Mouse (Mus musculus) frontal cortex, adult (tissue): ENCODE measurements around the gene Slc10a7.
"Not testable (repeated sequence)": the region's sequence is repeated elsewhere in the genome, so short reads cannot be mapped to it uniquely, and the experiment has no call there.

ENCODE experiments used
- ATAC-seq: cut with Nextera tagmentation; 2 replicates; pipeline ENCODE4 v1.9.2; 2017; ENCODE audit warnings: mild to moderate bottlenecking, moderate library complexity, mixed read lengths; ENCODE audit not compliant: low TSS enrichment

Gene Slc10a7

DNA sequence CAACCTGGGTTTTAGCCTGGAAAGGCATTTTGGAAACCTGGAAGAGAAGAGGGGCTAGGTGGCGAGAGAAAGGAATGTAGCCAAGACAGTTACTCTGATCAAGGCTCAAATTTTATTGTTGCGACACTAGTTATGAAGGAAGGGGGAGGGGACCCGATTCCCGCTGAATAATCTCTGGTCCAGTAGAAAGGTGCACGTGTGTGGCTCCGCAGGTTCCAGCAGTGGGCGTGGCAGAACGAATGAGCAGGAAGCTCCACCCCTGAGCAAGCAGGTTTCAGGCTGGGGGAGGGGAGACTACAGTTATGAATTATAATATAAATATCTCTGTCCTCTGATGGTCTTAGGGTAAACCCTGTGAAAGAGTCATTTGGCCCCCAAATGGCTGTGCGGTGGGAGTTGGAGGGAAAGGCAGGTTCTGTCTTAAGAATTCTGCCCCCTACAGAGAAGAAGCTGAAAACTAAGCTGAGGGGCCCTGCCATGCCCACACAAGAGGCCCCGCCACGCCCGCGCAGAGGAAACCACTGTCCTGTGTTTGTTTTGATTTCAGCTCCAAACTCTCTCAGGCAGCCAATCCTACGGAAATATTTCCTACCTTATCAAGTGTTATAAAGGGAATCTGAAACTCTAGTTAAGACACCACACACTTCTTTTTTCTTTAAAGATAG lies 36.1 kb downstream of the Slc10a7 start:
- not testable (repeated sequence) for ATAC-seq

GRCm38 (mm10) chr8:78549971-78550751 lies 41.0 kb downstream of the Slc10a7 start:
- ATAC-seq = no peak

- ATAC-seq = no peak
These were observed 41.6 kb downstream of the Slc10a7 start for GRCm38 (mm10) chr8:78550752-78551134.

DNA sequence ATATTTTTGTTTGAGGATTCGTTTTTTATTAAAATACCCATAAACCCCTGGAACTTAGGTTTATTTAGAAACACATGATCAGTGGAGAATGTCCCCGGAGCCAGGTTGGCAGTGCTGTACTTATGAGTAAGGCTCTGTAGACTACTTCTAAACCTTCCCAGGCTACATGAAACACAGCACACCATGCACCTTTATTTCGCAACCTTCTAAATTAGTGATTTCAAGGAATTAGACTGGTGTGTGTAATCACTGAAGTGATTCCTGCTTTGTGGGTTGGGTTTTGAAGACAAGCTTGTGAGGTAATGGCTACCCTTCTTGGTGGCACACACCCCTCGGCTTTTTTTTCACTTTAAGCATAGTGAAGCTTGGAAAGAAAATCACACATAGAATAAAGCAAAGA lies 46.7 kb downstream of the Slc10a7 start:
- ATAC-seq = no peak

GRCm38 (mm10) chr8:78556773-78557434 lies 47.8 kb downstream of the Slc10a7 start:
- ATAC-seq = no peak

GRCm38 (mm10) chr8:78561620-78562019 lies 52.5 kb downstream of the Slc10a7 start:
- ATAC-seq = no peak

- ATAC-seq = no peak
These were observed 54.4 kb downstream of the Slc10a7 start for GRCm38 (mm10) chr8:78563466-78564058.

DNA sequence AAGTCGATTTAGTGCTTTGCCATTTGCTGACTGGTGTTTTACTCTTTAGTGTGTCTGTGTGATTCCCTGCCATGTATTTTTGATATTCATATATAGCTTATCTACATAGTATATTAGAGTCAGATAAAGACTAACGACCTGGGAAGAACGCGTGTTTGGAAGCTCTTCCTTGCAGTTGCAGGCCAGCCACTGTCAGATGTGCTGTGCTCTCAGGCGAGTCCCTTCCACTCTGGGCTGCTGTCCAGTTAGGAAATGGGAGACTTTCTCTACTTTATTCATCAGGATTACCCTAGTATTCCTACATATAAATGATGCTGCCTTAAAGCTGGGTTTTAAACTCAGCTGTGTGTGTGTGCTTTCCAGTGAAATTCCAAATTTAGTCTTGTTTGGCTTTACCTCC lies 55.1 kb downstream of the Slc10a7 start:
- no peak for ATAC-seq

GRCm38 (mm10) chr8:78568196-78568595 lies 59.0 kb downstream of the Slc10a7 start:
- no peak for ATAC-seq

- ATAC-seq = no peak
These were observed 62.4 kb downstream of the Slc10a7 start for GRCm38 (mm10) chr8:78571528-78571927.

- ATAC-seq = no peak
These were observed 65.1 kb downstream of the Slc10a7 start for GRCm38 (mm10) chr8:78574207-78574606.

DNA sequence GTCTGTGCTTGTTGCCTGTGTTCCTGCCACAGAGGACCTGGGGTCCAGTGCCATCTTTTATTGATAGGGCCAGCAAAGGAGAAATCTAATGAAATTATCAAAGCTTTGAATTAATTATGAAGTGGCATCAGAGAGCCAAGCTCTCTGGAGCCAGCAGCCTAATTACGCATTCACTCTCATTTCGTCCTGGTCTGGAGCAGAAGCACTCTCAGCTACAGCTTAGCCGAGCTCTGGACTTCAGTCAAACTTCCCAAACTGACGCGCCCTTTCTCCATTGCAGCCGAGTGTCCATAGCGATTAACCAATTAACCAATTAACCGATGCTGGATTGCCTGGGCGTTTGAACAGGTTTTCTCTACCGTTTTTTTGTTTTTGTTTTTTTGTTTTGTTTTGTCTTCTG lies 68.4 kb downstream of the Slc10a7 start:
- ATAC-seq = no peak

DNA sequence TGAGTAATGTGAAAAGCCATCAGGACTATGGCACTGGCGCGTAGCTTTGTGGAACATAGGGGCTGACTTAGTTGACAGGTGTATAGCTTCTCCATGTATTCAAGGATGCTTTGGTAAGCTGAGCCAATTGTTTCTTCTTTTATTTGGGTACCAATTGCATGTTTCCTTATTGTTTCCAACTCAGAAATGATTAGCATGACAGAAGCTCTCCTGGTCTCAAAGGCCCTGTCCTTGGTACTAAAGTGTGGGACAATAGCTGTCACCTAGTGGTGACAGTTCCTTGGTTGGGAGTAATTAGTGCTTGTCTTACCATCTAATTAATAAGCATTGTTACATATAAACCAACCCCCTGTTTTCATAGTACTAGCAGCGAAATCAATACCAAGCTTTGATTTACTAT lies 68.9 kb downstream of the Slc10a7 start:
- no peak for ATAC-seq

DNA sequence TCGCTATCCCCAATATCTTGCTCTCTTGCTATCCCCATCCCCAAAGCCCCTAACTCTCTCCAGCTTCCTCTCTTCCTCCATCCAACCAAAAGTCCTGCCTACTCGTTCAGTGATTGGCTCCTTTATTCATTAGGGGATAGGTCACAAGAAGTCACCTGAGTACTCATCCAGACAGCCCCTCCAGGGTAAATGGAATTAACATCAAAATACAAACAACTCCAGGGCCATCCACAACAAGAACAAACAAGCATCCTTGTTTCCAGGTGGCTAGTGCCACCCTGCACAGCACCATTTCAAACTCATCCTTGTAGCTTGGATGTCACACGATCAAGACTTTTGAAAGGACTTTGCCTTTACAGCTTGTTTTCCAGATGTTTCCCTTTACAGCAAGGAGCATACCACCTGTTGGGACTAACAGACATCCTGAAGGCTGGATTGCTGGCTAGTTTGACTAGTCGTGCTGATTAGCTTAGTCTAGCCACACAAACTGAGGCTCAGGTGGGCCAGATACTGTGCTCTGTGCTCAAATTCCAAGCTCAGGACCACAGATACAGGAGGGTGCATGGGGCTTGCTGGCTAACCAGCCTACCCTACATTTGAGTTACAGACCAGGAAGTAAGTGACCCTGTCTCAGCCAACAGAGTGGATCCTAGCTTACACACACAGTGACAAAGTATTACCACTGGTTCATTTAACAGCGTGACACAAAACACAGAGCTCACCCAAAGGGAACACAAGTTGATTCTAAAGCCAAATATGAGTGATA lies 75.0 kb downstream of the Slc10a7 start:
- ATAC-seq = no peak

DNA sequence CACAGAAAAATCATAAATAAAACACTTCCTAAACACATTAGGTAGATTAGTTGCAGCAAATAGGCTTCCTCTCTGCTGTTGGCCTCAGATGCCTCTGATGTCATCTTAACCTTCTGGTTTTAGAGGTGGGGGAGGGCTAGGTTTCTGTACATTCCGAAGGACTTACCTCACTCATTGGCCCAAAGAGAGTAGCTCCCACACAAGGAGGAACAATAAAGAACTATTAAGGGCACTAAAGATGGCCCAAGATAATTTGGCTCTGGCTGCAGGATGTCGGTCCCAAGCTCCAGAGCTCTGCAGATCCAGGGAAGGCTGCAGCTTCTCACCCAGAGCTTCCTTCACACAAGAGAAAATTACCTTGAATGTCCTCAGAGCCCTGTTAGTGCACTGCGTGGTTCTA lies 75.7 kb downstream of the Slc10a7 start:
- no peak; the same call in 1 of the 2 replicates for ATAC-seq

- ATAC-seq = no peak
These were observed 86.3 kb downstream of the Slc10a7 start for GRCm38 (mm10) chr8:78595481-78595908.

DNA sequence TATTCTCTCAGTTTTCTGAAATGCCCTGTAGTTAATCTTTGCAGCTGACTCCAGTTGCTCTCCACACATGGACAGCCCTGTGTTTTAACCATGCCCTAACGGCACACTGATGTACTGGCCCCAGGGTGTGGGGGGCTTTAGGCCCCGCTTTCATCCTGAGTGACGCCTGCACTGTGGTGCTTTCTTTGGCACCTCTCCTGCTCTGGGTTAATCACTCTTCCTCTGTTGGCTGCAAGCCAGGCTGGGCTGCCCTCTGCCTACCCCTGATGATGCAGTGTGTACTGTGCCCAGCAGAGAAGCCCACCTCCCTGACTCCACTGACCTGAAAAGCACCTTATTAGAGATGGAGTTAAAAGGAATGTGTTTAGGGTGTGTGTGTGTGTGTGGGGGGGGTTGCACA lies 89.1 kb downstream of the Slc10a7 start:
- ATAC-seq = no peak

GRCm38 (mm10) chr8:78603084-78603483 lies 93.9 kb downstream of the Slc10a7 start:
- ATAC-seq = no peak

- ATAC-seq = no peak
These were observed 95.3 kb downstream of the Slc10a7 start for GRCm38 (mm10) chr8:78604426-78604825.

DNA sequence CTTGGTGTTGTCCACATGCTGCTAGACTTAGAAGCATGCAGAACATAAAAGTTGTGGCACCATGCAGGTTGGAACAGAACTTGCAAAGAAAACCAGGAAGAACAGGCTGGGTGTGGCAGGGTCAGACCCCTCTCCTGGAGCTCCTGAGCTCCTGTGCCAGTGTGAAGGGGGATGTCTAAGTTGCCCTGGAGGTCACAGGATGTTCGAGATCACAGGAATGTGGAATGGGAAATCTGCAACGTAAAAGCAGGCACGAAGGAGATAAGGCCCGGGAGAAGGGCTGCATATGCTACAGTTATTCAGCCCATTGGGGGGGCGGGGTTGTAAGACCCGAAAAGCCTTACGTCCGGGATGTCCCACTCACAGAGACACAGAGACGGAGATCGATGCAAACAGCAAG lies 100.2 kb downstream of the Slc10a7 start:
- no peak for ATAC-seq

DNA sequence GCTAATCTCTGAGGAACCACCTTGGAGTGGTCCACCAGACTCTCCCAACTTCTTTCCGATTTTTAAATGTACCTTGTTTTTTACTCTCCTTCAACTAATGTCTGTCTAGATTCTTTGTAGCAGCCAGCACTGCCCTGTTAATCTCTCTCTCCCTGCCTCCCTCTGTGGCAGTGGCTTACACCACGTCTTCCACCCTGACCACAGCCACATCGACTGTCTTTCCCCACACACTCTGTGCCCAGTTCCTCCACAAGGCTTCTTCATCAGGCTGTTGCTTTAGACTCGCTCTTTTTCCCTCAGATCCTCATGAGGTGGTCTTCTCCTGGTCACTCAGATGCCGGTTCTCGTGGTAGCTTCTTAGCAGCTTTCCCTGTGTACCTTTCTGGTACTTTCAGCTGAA lies 101.9 kb downstream of the Slc10a7 start:
- no peak for ATAC-seq

- no peak for ATAC-seq
These were observed 113.2 kb downstream of the Slc10a7 start for GRCm38 (mm10) chr8:78622362-78622761.
